Mouse (Mus musculus) induced T-regulatory cell, adult 2 months (primary cell): Measurements from ENCODE around the gene Ptcd1.
"Not testable (repeated sequence)": the region's sequence is repeated elsewhere in the genome, so short reads cannot be mapped to it uniquely, and the experiment has no call there.

Experiments used
- DNase-seq: peaks from one replicate; pipeline ENCODE4 v3.0.0-alpha.2; 2012; ENCODE audit warnings: low read depth

Gene Ptcd1

GRCm38 (mm10) chr5:145114071-145114605 lies 52.8 kb downstream of the Ptcd1 start, which contains the start of gene Arpc1b:
TSS of gene Arpc1b (plus strand) at chr5:145114215.
- DNase-seq, result peak; percentile 86

GRCm38 (mm10) chr5:145113416-145113815 lies 53.5 kb downstream of the Ptcd1 start:
- no peak for DNase-seq

GRCm38 (mm10) chr5:145112566-145112965 lies 54.3 kb downstream of the Ptcd1 start:
- no peak for DNase-seq

GRCm38 (mm10) chr5:145110401-145110800 lies 56.5 kb downstream of the Ptcd1 start:
- DNase-seq, result no peak

- DNase-seq, result no peak
These were observed 61.1 kb downstream of the Ptcd1 start for GRCm38 (mm10) chr5:145105694-145106275.

GRCm38 (mm10) chr5:145104328-145104727 lies 62.6 kb downstream of the Ptcd1 start:
- DNase-seq, result no peak

- DNase-seq, result no peak
These were observed 64.2 kb downstream of the Ptcd1 start for GRCm38 (mm10) chr5:145102706-145103105.

- DNase-seq, result not testable (repeated sequence)
These were observed 65.5 kb downstream of the Ptcd1 start for GRCm38 (mm10) chr5:145101451-145101850.

- DNase-seq, result no peak
These were observed 65.9 kb downstream of the Ptcd1 start for GRCm38 (mm10) chr5:145100960-145101359.

- DNase-seq, result no peak
These were observed 68.5 kb downstream of the Ptcd1 start for GRCm38 (mm10) chr5:145098340-145098821.
